Mouse (Mus musculus) kidney, adult 8-10 months (tissue): ENCODE results near the gene Zdhhc11.
"Not testable (repeated sequence)": the region's sequence is repeated elsewhere in the genome, so short reads cannot be mapped to it uniquely, and the experiment has no call there.

Experiments used
- DNase-seq, 2 experiments: peaks; one replicate each; pipeline ENCODE4 v3.0.0; 2022

The Zdhhc11 gene

GRCm38 (mm10) chr13:74008216-74008615, 44.6 kb downstream of the Zdhhc11 start:
- DNase-seq: not testable (repeated sequence)

GRCm38 (mm10) chr13:74008948-74009718, 45.5 kb downstream of the Zdhhc11 start, which contains the start of gene Tppp:
TSS of gene Tppp (plus strand) at chr13:74009407.
- peak; percentile 92 to 95 for DNase-seq

DNA sequence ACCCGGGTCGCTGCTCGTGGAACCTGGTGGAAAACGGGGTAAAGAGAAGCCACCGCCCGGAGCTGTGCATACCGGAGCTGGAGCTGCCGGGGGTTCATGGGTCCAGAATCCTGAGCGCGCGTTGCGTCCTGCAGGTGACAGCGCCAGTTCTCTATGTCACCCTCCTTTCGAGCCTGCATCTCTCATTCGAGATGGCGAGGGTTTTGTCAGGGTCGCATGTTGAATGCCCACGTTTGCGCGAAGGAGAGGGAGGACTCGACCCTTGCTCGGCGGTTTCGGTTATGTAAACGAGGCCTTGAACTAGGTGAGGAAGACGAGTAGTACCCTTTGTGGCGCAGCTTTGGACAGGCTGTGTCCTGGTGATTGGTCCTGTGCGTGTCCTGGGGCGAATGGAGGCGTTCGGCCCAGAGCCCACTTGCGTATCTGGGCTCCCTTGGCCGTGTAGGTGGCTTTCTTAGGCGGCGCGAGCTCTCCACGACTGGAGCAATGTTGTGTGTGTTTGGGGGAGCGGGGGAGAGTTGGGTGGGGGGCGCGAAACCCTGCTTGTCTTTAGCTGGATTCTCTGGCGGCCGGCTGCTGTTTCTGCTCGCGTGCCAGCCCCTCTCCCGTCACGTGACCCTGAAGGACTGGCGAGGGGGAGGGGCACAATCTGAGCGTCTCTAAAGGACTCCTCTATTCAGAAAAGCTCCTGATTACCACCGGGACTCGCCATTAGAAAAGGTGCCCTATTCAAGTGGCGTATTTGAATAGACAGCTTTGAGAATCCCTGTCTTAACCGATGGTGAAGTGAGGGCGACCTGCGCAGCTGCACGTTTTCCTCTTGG, 46.4 kb downstream of the Zdhhc11 start:
- DNase-seq: peak; percentile 47 to 55

DNA sequence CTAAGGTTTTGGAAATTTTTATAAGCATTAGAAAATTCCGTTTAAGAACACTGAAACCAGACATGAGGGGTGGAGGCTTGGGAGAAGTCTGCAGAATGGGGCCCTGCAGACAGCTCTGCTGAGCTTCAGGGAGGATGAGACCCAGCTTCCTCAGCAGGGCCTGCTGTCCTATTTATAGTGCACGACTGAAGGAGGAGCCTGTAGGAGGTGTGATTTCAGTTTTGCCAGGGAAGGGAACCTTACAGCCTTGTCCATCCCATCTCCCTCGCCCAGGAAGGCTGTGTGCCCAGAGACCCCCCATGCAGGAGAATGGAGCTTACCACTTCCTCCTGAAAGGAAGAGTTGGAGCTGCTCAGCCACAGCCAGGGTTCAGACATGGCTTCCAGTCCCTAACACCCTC, 47.0 kb downstream of the Zdhhc11 start:
- DNase-seq: no peak

DNA sequence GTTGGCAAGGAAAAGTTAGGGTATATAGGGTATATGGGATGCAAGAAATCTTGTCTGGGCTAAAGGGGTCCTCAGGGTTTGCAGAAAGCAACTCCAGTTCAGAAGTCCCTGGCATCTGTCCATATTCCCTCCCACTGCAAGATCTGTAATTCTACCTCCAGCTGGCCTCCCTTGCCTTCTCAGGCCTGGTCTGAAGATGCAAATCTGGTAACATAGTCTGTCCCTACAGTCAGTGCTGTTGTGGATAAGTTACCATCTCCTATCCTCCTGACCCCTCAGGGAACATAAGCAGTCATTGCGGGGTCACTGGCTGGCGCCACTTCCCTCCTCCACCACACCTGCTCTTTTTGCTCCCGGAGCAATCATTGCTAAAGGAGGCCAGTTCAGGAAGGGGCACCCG, 52.3 kb downstream of the Zdhhc11 start:
- no peak for DNase-seq

DNA sequence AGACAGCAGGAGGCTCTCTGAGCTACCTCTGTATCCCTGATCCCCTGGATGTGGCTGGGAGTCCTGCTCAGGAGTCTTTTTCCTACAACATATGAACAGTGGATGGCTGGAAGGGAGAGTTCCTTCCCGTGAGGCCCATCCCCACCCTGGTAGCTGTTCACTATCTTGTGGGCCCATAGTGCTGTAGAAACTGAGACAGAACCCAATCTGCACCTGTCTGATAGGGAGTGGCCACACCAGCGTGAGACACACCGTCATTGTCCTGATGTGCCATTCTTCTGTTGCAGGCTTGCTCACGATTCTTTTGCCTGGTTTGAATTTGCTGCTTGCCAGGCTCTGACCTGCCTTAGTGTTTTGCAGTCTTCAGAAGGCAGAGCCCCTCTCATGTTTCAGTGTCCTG, 53.8 kb downstream of the Zdhhc11 start:
- DNase-seq: no peak

DNA sequence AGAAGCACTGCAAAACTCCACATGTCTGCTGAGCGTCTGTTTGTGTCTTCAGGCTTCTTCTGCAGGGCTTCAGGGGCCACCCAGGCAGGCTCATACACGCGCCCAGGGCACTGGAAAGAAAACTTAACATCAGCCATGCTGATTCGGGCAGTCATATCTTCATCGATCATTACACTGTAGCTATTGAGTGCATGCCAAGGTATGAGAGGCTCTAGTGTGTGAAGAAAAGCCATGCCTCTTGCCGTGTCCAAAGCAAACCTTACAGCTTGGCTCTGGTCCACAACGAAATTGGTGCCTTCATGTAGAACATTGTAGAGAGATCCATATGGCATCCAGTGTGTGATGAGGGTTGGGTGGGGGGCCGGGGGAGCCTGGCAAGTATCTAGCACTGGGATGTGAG, 55.4 kb downstream of the Zdhhc11 start:
- not testable (repeated sequence) for DNase-seq

DNA sequence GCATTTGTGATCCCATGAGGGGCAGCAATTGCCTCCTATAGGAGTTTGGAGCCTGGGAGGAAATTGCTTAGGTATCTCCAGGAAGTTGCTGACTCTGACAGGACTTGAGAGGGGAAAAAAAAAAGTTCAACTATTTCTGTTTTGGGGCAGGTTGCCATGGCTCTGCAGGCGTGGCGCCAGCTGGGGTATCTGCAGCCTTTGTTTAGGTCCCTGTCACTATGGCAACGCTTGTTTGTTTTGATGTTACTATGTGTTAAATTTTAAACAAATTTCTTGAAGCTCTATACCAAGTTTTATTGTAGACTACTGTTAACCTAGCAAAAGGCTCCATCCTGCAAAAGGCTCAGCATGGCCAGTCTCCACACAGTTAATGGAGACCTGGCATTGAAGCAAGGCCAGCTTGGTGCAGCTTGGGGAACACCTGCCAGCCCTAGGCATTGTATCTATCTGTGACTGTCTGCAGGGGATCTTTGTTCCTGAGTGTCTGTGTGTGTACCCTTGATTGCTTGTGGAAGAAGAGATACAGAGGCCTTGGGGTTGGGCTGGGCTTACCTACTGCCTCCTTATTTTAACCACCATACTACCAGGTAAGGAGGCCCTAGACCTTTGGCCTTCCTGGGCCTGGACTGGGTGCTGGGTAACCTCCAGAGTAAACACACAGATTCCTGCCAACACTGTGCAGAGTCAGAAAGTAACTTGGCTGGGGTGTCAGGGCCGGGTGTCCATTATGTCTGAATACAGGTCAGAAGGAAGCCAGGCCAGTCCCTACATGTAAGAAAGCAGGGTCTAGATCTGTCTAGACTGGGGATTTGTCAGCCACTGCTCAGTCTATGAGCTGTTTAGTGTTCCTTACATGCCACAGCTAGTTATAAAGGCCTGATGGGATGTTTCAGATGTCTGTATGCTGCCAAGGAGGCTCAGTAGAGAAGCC, 61.8 kb downstream of the Zdhhc11 start:
- DNase-seq: peak; percentile 36 to 54

DNA sequence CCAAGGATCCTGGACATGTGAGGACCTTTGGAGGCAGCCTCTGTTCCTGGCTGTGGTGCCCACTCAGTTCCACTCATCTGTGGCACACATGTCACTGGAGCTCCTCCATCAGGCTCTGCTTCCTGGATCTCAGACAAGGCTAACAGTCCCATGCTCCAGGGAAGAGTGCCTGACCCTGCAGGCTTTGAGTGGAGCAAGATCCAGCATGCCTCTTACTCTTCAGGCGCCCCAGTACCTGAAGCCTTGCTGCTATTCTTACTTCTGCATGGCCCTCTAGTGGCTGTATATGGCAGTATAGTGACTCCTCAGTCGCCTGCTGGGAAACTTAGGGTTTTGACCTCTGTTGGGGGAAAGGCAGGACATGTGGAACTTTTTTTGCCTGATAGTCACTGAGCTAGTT, 62.6 kb downstream of the Zdhhc11 start:
- DNase-seq: peak; percentile 36 to 39

DNA sequence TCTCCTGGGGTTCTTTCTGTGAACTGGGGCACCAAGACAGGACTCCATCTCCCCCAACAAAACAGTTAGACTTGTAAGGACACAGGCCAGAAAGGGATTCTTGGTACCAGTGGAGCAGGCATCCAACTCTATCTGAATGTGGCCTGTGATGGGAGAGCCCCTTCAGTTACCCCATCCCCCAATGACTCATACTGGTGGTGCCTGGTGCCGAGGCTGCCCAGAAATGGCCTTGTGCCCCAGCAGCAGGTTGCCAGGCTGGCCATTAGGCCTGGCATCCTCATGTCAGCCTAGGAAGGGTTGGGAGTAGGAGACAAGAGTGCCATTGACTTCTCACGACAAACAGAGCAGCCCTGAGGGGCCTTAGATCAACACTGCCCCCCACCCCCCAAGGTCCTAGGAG, 64.5 kb downstream of the Zdhhc11 start:
- DNase-seq: no peak

- no peak for DNase-seq
Measured at GRCm38 (mm10) chr13:74029013-74029412, 65.4 kb downstream of the Zdhhc11 start.

DNA sequence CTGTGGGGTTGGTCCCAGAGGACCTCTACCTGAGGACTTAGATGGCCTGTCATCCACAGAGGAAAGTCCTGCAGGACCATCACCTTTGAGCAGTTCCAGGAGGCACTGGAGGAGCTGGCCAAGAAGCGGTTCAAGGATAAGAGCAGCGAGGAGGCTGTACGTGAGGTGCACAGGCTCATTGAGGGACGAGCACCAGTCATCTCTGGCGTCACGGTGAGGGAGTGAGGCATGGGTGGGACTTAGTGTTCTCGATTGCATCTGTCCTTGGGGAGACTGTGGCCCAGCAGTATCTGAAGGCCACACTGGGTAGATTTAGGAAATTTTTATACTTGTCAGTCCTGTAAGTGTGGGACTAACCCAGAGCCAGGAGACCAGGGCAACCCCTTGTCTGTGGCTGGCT, 67.0 kb downstream of the Zdhhc11 start:
- DNase-seq: no peak

DNA sequence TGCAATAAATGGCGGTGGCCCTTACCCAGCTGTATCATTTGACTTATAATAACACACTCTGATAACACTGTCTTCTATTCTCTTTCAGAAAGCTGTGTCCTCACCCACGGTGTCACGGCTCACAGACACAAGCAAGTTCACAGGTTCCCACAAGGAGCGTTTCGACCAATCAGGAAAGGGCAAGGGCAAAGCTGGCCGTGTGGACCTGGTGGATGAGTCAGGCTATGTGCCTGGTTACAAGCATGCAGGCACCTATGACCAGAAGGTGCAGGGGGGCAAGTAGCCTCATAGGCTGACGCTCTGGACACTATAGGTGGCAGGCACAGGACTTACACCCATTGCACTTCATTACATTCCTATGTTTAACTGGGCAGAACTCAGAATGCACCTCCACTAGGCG, 67.5 kb downstream of the Zdhhc11 start:
- DNase-seq: no peak

- no peak for DNase-seq
Measured at GRCm38 (mm10) chr13:74034756-74035155, 71.1 kb downstream of the Zdhhc11 start.

DNA sequence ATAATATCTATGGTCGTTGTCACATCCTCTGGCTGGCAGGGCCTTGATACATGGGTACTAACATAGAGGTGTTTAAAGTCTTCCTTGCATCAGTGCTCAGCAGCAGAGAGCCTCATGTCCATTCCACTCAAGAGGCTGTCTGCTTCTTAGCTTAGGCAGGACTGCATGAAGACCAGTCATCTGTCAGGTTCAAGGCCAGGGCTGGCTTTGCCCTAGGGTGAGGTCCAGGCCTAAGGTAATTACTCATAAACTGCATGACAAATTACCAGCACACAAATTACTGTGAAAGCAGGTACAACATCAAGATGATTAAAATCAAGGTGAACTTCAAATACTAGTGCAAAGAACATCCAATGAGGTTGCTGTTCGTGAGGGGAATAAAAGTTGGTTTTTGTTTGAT, 72.1 kb downstream of the Zdhhc11 start:
- no peak for DNase-seq

GRCm38 (mm10) chr13:74039926-74040325, 76.3 kb downstream of the Zdhhc11 start:
- no peak for DNase-seq
